Mouse (Mus musculus): ENCODE measurements around the gene Ercc4.

Gene Ercc4

DNA sequence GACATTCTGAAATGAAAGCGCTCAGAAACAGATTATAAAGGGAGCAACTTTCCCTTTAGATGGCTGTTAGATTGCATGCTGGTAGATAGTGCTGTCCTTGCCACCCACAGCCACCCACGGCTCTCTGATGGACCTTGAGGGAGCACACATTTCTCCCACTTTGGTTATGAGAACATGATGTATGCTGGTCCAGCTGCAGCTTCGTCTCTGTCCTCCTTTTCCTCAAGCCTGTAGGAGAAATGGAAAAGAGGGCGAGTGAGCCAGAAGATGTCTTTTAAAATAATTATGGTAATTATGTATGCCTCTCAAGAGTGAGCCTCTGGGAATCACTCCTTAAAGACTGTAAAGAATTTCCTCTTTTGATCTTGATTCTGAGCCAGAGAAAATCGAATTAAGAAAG lies 87.1 kb downstream of the Ercc4 start:
- no peak for DNase-seq (ENCODE audit: low spot score)

DNA sequence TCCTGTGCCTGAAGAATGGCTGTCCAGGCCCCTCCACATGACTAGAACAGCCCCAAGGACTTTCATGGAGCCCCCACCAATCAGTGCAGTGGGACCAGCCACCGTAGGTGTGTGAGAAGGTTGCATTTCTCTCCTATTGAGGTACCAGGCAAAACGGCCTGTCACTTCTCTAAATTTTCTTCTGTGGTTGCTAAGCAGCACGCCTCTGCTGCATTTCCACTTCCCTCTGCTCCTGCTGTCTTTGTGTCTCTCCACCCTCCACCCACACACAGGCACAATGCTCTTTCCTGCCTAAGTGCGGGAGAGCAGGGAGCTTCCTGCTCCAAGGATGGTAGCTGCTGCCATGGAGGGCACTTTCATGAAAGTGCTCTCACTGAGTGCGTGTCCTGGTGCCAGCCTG lies 87.8 kb downstream of the Ercc4 start:
- DNase-seq (ENCODE audit: low spot score): no peak

DNA sequence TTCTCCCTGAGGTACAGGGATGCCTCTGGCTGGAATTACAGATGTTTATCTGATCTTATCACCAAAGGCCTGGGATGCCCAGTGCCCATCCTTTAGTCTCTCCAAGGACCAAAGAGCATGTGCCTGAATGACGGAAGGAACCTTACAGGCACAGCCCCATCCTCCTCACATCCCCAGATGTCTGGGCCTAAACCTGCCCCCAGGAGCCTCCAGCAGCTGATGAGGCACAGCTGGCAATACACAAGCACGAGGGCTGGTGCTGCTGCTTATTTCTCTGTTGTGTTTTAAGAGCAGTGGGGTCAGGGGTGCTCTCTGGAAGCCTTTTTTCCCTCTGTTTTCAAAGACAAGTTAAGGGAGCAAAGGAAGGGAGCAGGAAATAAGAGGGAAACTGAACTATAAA lies 89.7 kb downstream of the Ercc4 start:
- DNase-seq (ENCODE audit: low spot score): no peak

All from c-Kit-positive CD71-positive TER-119-positive erythroid progenitor cells, embryonic 14.5 days (primary cell).